Mouse (Mus musculus): ENCODE data around the gene Jmy. TPM values are rescaled to one million over a fixed set of nuclear protein-coding genes. Genes with fewer than 3 reads are reported as not detected.

Jmy gene
- polyA plus RNA-seq, 1 experiment from 2014 or later, result 10.8 TPM

DNA sequence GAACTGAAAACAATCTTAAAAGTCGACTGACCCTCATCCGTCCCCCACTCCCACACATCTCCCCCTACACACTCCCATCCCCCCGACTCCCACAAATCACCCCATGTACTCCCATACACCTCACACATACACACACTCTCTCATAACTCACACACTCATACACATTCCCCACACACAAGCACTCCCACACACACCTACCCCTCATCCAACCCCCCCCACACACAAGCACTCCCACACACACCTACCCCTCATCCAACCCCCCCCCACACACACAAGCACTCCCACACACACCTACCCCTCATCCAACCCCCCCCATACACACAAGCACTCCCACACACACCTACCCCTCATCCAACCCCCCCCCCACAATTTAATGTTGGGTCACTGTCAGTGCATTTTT is 59.4 kb downstream of the Jmy start:
- WGBS, result 78% methylated on average over 3 of the region's 3 CpGs
- H3K9me3 ChIP-seq, result no peaks in the 10 kb centered on the region
- 0 out of 2 replicates have a peak, but pooled peaks have one; percentile 52 for ATAC-seq (ENCODE audit: insufficient number of reproducible peaks, insufficient read depth, low FRiP score, low TSS enrichment)
- H3K9ac ChIP-seq, result no peak overlapping the region
- H3K36me3 ChIP-seq, result peaks cover 31% of the 10 kb centered on the region
- no peak overlapping the region for H3K4me3 ChIP-seq
- H3K4me1 ChIP-seq, result no peaks in the 10 kb centered on the region
- H3K27ac ChIP-seq, result no peak overlapping the region
- no peaks in the 10 kb centered on the region for H3K27me3 ChIP-seq
- no peak overlapping the region for H3K4me2 ChIP-seq (replicated peaks)

DNA sequence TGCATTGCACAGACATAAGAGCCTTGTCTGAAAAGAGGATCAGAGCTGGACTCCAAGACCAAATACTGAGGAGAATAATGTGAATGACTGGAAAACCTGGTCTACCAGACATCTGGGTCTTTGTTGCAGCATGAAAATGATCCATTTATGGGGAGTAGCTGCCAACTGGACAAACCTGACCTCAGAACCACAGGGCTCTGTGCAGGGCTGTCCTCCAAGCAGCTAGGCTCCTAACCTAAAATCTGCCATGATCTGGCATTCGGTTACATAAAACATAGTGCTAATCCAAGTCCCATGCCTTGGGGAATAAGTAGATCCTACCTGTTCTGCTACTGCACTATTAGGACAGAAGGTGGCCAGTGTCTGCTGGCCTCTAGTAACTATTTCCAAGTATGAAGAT is 70.4 kb downstream of the Jmy start:
- no peaks in the 10 kb centered on the region for H3K27me3 ChIP-seq
- ATAC-seq (ENCODE audit: insufficient number of reproducible peaks, insufficient read depth, low FRiP score, low TSS enrichment), result no peak
- H3K4me3 ChIP-seq, result no peak overlapping the region
- no peak overlapping the region for H3K9ac ChIP-seq
- no peak overlapping the region for H3K27ac ChIP-seq
- WGBS, result 93% methylated on average over 1 of the region's 1 CpGs
- H3K4me1 ChIP-seq, result no peaks in the 10 kb centered on the region
- H3K9me3 ChIP-seq, result no peaks in the 10 kb centered on the region
- H3K36me3 ChIP-seq, result peaks cover 7% of the 10 kb centered on the region; the same call in 1 of the 2 replicates
- H3K4me2 ChIP-seq (replicated peaks), result no peak overlapping the region

DNA sequence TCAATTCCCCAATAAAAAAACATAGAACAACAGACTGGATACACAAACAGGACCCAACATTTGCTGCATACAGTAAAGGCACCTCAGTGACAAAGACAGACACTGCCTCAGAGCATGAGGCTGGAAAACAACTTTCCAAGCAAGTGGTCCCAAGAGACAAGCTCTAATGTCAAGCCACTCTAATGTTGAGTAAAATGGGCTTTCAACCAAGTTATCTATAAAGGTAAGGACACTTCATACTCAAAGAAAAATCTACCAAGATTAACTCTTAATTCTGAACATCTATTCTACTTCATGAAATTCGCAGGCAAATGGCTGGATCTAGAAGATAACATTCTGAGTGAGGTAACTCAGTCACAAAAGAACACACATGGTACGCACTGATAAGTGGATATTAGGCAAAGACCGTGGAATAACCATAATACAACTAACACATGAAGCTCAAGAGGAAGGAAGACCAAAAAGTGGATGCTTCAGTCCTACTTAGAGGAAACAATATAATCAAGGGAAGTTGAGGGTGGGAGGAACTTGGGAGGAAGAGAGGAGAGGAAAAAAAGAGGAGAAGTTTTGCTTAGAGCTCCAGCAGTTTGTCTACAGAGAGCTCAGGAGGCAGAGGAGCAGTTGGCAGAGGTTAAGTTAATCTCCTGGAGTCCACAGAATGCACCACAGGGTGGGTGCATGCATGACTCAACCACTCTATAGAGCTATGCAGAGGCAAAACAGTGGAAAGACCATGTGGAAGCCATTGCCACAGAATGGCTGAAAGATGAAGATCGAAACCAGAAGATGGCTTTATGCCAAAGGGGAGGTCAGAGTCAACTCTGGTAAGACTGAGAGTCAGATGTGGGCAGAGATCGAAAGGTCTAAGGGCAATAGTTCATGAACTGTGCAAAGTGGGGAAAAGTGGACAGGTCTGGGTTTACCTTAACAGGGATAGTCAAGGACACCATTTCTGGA is 71.4 kb downstream of the Jmy start:
- no peak for ATAC-seq (ENCODE audit: insufficient number of reproducible peaks, insufficient read depth, low FRiP score, low TSS enrichment)
- Histone ChIP-seq H3K27ac (no peak overlapping the region), H3K4me3 (no peak overlapping the region), H3K36me3 (peaks cover 3% of the 10 kb centered on the region; the same call in 1 of the 2 replicates), H3K4me1 (no peaks in the 10 kb centered on the region), H3K9ac (no peak overlapping the region), H3K27me3 (no peaks in the 10 kb centered on the region), H3K9me3 (no peaks in the 10 kb centered on the region), H3K4me2 (replicated peaks) (no peak overlapping the region)
- 90% methylated on average over 5 of the region's 5 CpGs for whole genome bisulfite sequencing

DNA sequence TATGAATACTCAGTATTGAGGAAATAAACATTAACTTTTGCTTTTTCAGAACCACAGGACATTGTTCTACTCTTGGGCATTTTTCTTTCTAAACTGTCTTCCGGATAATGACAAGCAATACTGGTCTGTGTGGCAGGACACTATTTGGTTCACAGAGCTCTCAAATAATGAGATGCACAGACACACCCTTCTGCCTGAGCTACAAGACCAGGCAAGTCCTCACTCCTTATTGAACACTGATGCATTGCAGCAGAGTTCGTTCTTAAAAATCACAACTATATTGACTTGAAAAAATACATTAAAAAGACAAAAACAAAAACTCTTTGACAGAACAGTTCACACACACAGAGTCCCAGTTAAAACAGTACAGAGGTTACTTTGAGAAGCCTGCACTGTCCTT is 76.4 kb downstream of the Jmy start:
- H3K4me1 ChIP-seq, result no peaks in the 10 kb centered on the region
- H3K36me3 ChIP-seq, result no peaks in the 10 kb centered on the region
- H3K9me3 ChIP-seq, result no peaks in the 10 kb centered on the region
- H3K27me3 ChIP-seq, result no peaks in the 10 kb centered on the region
- H3K4me2 ChIP-seq (replicated peaks), result no peak overlapping the region
- no peak overlapping the region for H3K9ac ChIP-seq
- no peak overlapping the region for H3K4me3 ChIP-seq
- no peak overlapping the region for H3K27ac ChIP-seq
- no peak for ATAC-seq (ENCODE audit: insufficient number of reproducible peaks, insufficient read depth, low FRiP score, low TSS enrichment)
- WGBS, result 85% methylated on average over 2 of the region's 2 CpGs

DNA sequence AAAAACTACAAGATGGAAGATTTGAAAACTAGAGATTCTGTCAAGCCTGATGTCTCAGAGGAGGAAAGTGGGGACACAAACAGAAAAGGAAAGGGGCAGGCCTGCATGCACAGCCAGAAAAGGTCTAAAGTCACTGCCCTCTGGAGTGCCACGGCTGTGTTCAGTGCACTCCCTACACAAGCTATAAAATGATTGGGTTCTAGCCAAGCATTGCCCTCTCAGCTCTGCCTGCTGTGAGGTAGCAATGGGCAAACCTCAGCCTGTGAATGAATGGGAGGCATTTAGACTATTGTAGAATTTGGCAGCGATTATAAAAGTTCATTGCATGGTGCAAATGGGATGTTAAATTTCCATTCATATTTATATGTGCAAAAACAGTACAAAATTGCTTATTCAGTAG is 79.8 kb downstream of the Jmy start:
- Histone ChIP-seq H3K27me3 (no peaks in the 10 kb centered on the region), H3K4me3 (no peak overlapping the region), H3K9me3 (no peaks in the 10 kb centered on the region), H3K9ac (no peak overlapping the region), H3K4me2 (replicated peaks) (no peak overlapping the region), H3K36me3 (no peaks in the 10 kb centered on the region), H3K4me1 (0 out of 2 replicates have a peak, but pooled peaks cover 2% of the 10 kb centered on the region), H3K27ac (no peak overlapping the region)
- no peak for ATAC-seq (ENCODE audit: insufficient number of reproducible peaks, insufficient read depth, low FRiP score, low TSS enrichment)
- WGBS, result 93% methylated on average over 2 of the region's 2 CpGs

DNA sequence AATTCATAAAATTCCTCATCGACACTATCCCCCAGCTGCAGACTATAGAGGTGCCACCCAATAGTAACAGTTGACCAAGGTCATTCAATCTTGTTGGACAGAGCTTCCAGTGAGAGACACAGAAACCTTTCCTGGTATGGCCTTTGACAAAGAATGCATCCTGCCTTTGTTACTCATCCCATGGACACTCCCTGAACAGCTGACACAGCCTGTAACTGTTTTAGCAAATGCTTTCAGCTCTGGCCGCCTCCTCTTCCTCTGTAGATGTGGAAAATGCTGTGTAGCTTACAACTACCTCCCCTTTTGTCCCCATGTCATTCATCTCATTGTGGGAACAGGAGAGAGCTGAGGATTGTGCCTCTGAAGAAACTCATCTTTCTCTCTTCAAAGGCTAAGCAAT is 81.3 kb downstream of the Jmy start:
- ATAC-seq (ENCODE audit: insufficient number of reproducible peaks, insufficient read depth, low FRiP score, low TSS enrichment), result no peak
- Histone ChIP-seq H3K27me3 (no peaks in the 10 kb centered on the region), H3K4me3 (no peak overlapping the region), H3K9me3 (no peaks in the 10 kb centered on the region), H3K36me3 (no peaks in the 10 kb centered on the region), H3K27ac (no peak overlapping the region), H3K4me1 (0 out of 2 replicates have a peak, but pooled peaks cover 2% of the 10 kb centered on the region), H3K9ac (no peak overlapping the region), H3K4me2 (replicated peaks) (no peak overlapping the region)
- WGBS, result 88% methylated on average over 2 of the region's 2 CpGs

DNA sequence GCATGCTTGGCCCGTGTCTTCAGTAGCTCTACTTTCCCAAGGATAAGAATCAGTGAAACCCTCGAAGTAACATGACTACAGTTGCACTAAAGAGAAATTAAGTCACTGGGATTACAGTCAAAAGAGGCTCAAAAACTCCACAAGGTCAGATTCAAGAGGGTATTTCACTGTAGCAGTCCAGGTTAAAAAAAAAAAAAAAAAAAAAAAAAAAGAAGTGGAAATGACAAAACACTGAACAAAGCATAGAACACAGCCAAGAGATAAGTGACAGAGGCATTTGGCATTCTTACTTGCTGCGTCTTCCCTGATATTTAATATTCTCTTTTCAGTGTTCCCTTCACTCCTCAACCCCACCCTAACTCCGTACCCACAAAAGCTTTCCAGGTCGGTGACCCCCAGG is 84.6 kb downstream of the Jmy start:
- H3K4me1 ChIP-seq, result 0 out of 2 replicates have a peak, but pooled peaks cover 2% of the 10 kb centered on the region
- 87% methylated on average over 5 of the region's 5 CpGs for WGBS
- H3K27ac ChIP-seq, result no peak overlapping the region
- H3K4me3 ChIP-seq, result no peak overlapping the region
- H3K9me3 ChIP-seq, result no peaks in the 10 kb centered on the region
- no peak overlapping the region for H3K9ac ChIP-seq
- H3K36me3 ChIP-seq, result no peaks in the 10 kb centered on the region
- no peaks in the 10 kb centered on the region for H3K27me3 ChIP-seq
- H3K4me2 ChIP-seq (replicated peaks), result no peak overlapping the region
- ATAC-seq (ENCODE audit: insufficient number of reproducible peaks, insufficient read depth, low FRiP score, low TSS enrichment), result no peak

DNA sequence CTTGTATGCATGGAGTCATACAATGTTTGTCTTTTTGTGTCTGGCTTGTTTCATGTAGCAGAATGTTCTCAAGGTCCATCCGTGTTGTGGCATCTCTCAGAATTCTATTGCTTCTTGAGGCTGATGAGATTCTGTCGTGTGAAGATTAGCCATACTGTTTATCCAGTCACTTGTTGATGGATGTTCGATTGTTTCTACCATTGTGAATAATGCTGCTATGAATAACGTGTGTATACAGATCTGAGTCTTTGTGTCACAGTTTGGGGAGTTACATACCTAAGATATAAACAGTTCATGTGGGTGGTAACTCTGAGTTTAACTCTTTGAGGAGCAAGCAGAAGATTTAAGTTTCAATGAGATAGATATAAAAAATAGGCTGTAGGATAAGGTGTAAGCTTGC is 89.3 kb downstream of the Jmy start:
- no peak for ATAC-seq (ENCODE audit: insufficient number of reproducible peaks, insufficient read depth, low FRiP score, low TSS enrichment)
- Histone ChIP-seq H3K9ac (no peak overlapping the region), H3K27ac (no peak overlapping the region), H3K4me2 (replicated peaks) (no peak overlapping the region), H3K27me3 (no peaks in the 10 kb centered on the region), H3K9me3 (no peaks in the 10 kb centered on the region), H3K4me3 (no peak overlapping the region), H3K4me1 (no peaks in the 10 kb centered on the region), H3K36me3 (peaks cover 5% of the 10 kb centered on the region; the same call in 1 of the 2 replicates)
- WGBS, result 83% methylated on average over 4 of the region's 4 CpGs

DNA sequence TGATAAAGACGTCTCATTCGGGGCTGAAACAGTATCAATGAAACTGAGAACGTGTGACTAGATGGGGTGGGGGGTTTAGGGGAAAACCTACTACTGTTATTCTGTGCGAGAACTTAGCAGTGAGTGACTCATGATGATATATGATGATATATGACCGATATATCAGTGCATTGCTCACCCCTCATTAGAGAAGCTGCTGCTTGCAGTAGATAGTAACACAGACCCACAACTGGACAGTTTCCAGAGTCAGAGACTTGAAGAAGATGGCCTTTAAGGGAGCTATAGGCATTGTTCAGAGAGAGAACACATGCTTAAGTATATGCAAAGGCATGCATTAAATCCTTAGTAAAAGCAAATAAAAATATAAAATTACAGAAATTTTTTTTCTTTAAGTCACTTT is 92.8 kb downstream of the Jmy start:
- no peak overlapping the region for H3K4me3 ChIP-seq
- ATAC-seq (ENCODE audit: insufficient number of reproducible peaks, insufficient read depth, low FRiP score, low TSS enrichment), result no peak
- no peaks in the 10 kb centered on the region for H3K27me3 ChIP-seq
- H3K27ac ChIP-seq, result no peak overlapping the region
- H3K9ac ChIP-seq, result no peak overlapping the region
- no peaks in the 10 kb centered on the region for H3K4me1 ChIP-seq
- WGBS, result 90% methylated on average over 5 of the region's 5 CpGs
- H3K4me2 ChIP-seq (replicated peaks), result no peak overlapping the region
- H3K36me3 ChIP-seq, result peaks cover 7% of the 10 kb centered on the region; the same call in 1 of the 2 replicates
- no peaks in the 10 kb centered on the region for H3K9me3 ChIP-seq

DNA sequence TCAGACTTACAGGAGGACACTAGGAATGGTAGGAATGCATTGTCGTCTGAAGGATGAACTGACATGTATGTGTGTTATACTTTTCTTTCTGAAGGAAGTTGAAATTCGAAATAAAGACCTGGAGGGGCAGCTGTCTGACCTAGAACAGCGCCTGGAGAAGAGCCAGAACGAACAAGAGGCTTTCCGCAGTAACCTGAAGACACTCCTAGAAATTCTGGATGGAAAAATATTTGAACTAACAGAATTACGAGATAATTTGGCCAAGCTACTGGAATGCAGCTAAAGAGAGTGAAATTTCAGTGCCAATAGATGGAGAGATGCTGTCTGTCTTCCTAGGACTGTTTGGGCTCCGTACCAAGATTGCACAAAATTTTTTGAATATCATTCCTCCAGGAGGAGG is 97.7 kb downstream of the Jmy start:
- ATAC-seq (ENCODE audit: insufficient number of reproducible peaks, insufficient read depth, low FRiP score, low TSS enrichment), result no peak
- no peak overlapping the region for H3K9ac ChIP-seq
- no peak overlapping the region for H3K27ac ChIP-seq
- no peak overlapping the region for H3K4me2 ChIP-seq (replicated peaks)
- WGBS, result 88% methylated on average over 7 of the region's 7 CpGs
- no peaks in the 10 kb centered on the region for H3K27me3 ChIP-seq
- no peak overlapping the region for H3K4me3 ChIP-seq
- H3K9me3 ChIP-seq, result no peaks in the 10 kb centered on the region
- H3K4me1 ChIP-seq, result no peaks in the 10 kb centered on the region
- H3K36me3 ChIP-seq, result peaks cover 14% of the 10 kb centered on the region; the same call in 1 of the 2 replicates

DNA sequence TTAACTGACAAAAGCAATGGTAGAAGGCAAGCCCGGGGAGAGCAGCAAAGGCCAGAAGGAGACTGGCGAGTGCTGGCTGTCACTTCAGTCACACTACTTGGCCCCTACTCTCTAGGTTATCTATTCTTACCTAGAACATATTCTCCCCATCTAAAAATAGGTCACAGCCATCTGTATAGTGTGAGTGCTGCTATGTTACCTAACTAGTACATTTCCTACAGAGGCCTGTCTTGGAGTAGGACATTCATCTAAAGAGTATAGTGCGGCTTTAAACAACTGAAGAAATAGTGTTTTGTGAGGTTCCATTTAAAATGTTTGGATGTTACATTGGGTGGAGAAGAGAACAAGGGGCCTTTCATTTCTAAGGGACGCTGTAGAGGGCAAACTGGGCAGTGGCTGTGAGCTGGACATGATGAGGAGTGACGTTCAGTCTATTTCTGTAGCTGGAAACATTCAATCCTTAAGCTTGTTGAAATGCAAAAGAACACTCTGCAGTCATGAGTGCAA is 99.8 kb downstream of the Jmy start:
- ATAC-seq (ENCODE audit: insufficient number of reproducible peaks, insufficient read depth, low FRiP score, low TSS enrichment), result no peak
- no peak overlapping the region for H3K27ac ChIP-seq
- no peak overlapping the region for H3K9ac ChIP-seq
- WGBS, result 75% methylated on average over 5 of the region's 5 CpGs
- no peak overlapping the region for H3K4me2 ChIP-seq (replicated peaks)
- H3K9me3 ChIP-seq, result no peaks in the 10 kb centered on the region
- H3K27me3 ChIP-seq, result no peaks in the 10 kb centered on the region
- no peak overlapping the region for H3K4me3 ChIP-seq
- no peaks in the 10 kb centered on the region for H3K4me1 ChIP-seq
- peaks cover 25% of the 10 kb centered on the region for H3K36me3 ChIP-seq

DNA sequence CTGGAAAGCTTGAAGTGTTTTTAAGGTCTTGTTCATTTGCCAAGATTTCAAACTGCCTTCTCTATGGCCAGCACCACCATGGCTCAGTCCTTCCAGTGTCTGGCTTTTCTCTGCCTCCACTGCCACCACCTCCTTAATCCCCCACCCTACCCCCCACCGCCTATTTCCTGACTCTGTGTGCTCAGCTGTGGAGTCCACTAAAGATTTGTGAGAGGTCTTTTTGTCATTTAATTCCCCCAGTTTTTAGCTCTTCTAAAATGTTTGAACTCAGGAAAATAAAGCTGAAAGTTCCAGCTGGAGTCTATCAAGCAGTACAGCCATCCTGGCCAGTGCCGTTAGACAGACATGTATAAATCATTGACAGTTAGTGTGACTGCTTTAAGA is 110.4 kb downstream of the Jmy start:
- 37% methylated on average over 2 of the region's 2 CpGs for WGBS
- H3K36me3 ChIP-seq, result peaks cover 7% of the 10 kb centered on the region; the same call in 1 of the 2 replicates
- no peaks in the 10 kb centered on the region for H3K4me1 ChIP-seq
- no peak overlapping the region for H3K9ac ChIP-seq
- no peak for ATAC-seq (ENCODE audit: insufficient number of reproducible peaks, insufficient read depth, low FRiP score, low TSS enrichment)
- H3K4me3 ChIP-seq, result no peak overlapping the region
- 0 out of 2 replicates have a peak overlapping the region, but pooled peaks have one; percentile 46 for H3K27ac ChIP-seq
- H3K9me3 ChIP-seq, result no peaks in the 10 kb centered on the region
- no peak overlapping the region for H3K4me2 ChIP-seq (replicated peaks)
- H3K27me3 ChIP-seq, result no peaks in the 10 kb centered on the region
